Mouse (Mus musculus) liver, adult 2 months (tissue): ENCODE data around the gene Ttc39b. TPM values are rescaled to one million over a fixed set of nuclear protein-coding genes. Genes with fewer than 3 reads are reported as not detected.

Source experiments
- DNase-seq: peaks from one replicate; pipeline ENCODE4 v3.0.0-alpha.2; 2011; ENCODE audit warnings: low read depth, low spot score; ENCODE audit errors: extremely low read depth
- H3K27ac ChIP-seq: fragments of 200-500 bp; replicated peaks from 2 replicates; pipeline ENCODE4 v1.5.1; 2012; ENCODE audit warnings: low read depth, mild to moderate bottlenecking, control low read depth, inconsistent platforms, low read length; ENCODE audit not compliant: insufficient read depth
- H3K27me3 ChIP-seq: fragments of 200-500 bp; 2 replicates; pipeline ENCODE4 v1.6.1; 2012; ENCODE audit warnings: mild to moderate bottlenecking, moderate library complexity, low read length, inconsistent platforms; ENCODE audit not compliant: control insufficient read depth, insufficient read depth
- H3K36me3 ChIP-seq: fragments of 200-500 bp; 2 replicates; pipeline ENCODE4 v1.6.1; 2012; ENCODE audit warnings: low read length, inconsistent platforms; ENCODE audit not compliant: control insufficient read depth, insufficient read depth
- H3K4me1 ChIP-seq: fragments of 200-500 bp; 2 replicates; pipeline ENCODE4 v1.6.1; 2011; ENCODE audit warnings: low read length; ENCODE audit not compliant: control insufficient read depth, insufficient read depth
- H3K4me3 ChIP-seq: fragments of 200-500 bp; 2 replicates; pipeline ENCODE4 v1.5.1; 2011; ENCODE audit warnings: low read depth, mild to moderate bottlenecking, control low read depth, low read length, moderate library complexity; ENCODE audit not compliant: insufficient read depth
- H3K79me2 ChIP-seq: fragments of 200-500 bp; 2 replicates; pipeline ENCODE4 v1.6.1; 2012; ENCODE audit warnings: inconsistent platforms, mild to moderate bottlenecking, low read length, moderate library complexity; ENCODE audit not compliant: control insufficient read depth, insufficient read depth
- H3K9ac ChIP-seq: fragments of 200-500 bp; 2 replicates; pipeline ENCODE4 v1.6.1; 2012; ENCODE audit warnings: low read depth, mild to moderate bottlenecking, control low read depth, inconsistent platforms, low read length
- CTCF ChIP-seq: fragments of 200-500 bp; IDR thresholded peaks from 2 replicates; pipeline ENCODE4 v1.5.1; 2011; ENCODE audit warnings: low read depth, low read length, control low read depth
- POLR2A ChIP-seq: fragments of 200-500 bp; IDR thresholded peaks from 2 replicates; pipeline ENCODE4 v1.6.1; 2011; ENCODE audit warnings: low read length, control low read depth; ENCODE audit not compliant: insufficient read depth; ENCODE audit errors: extremely low read depth
- WGBS: fragments of 180-500 bp; shearing (Covaris S2); methylation state at CpG from one replicate; pipeline ENCODE4 v1.1.7; 2018; 5-methylcytosine and 5-hydroxymethylcytosine counted together
- polyA plus RNA-seq: library from polyadenylated mRNA; depleted of rRNA; stranded (reverse); fragments of >200 nt; gene quantifications from 2 replicates; pipeline ENCODE4 v1.2.3, GENCODE M21; 2012
- total RNA-seq: library from RNA; depleted of rRNA; stranded (reverse); fragments of >200 nt; gene quantifications from 2 replicates; pipeline ENCODE4 v1.2.3, GENCODE M21; 2014

The Ttc39b gene
- total and polyA plus RNA-seq, 2 experiments = 6.7 to 21.0 TPM

DNA sequence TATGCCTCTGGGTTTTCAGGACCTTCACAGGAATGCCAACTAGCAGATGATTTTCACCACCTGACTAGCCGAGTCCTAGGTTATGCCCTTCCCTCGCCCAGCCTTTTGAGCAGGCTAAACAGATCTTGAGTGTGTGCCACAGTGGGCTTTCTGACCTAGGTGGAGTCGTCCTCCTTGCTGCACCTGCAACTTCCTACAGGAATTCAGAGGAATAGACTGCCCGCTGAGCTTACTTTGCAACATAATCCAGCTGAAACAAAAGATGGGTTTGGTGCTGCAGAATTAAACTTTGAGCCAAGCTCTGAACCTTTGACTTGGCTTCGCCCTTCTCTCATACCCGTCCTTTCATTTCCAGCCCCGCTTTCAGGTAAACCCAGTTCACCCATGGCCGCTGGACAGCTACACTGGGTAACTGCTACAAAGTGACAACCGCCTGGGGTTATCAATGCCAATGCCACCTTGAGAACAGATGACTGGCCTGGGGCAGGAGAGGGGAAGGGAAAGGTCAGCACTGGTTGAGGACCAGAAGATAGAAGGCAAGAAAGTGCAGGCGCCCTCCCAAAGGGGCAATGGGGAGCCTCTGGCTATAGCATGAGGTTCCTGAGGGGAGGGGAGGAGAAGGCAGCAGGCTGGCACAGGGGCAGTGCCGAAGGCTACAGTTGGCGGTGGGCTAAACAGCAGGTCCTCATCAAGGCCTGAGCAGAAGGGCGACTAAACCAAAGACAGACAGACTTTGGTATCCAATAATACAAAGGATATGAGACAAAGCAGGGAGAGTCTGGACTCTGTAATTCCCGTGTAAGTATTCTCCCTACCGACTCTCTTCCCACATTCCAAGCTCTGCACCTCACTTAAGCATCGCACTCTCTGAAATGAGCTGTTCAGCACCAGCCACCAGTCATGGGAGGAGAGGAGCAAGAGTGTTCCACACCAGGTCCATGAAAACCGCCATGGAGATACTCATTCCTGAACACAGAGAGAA, 66.5 kb downstream of the Ttc39b start:
- no peak for TF ChIP-seq CTCF
- no peak for TF ChIP-seq POLR2A
- no peak overlapping the region for H3K4me3 ChIP-seq
- DNase-seq = peak; percentile 95
- H3K79me2 ChIP-seq = no peaks in the 10 kb centered on the region
- H3K27ac ChIP-seq = peak overlapping the region; percentile 77
- peaks cover 10% of the 10 kb centered on the region; the same call in 1 of the 2 replicates for H3K36me3 ChIP-seq
- WGBS = 48% methylated on average over 17 of the region's 17 CpGs
- H3K4me1 ChIP-seq = peaks cover 14% of the 10 kb centered on the region
- no peaks in the 10 kb centered on the region for H3K27me3 ChIP-seq
- H3K9ac ChIP-seq = no peak overlapping the region; the same call in 1 of the 2 replicates

DNA sequence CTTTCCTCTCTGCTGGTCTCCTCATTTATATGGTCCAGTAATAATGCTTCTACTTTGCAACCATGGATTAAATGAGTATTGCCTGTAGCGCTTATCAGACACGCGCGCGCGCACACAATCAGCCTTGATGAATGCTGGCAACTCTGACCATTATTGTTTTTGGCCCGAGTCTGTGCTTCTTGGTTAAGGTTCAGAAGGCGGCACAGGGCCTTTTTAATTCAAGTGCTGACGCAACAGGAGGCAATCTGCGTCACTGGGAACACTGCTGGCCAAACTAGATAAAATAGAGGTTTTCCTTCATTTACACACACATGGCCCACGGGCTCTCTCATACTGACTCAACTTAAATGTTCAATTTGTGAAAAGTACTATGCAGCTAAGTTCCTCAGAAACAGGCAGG, 67.3 kb downstream of the Ttc39b start:
- Histone ChIP-seq H3K36me3 (peaks cover 12% of the 10 kb centered on the region; the same call in 1 of the 2 replicates), H3K27me3 (no peaks in the 10 kb centered on the region), H3K9ac (peak overlapping the region; percentile 40; the same call in 1 of the 2 replicates), H3K4me1 (peaks cover 14% of the 10 kb centered on the region), H3K27ac (peak overlapping the region; percentile 77), H3K4me3 (no peak overlapping the region), H3K79me2 (no peaks in the 10 kb centered on the region)
- WGBS = 25% methylated on average over 11 of the region's 11 CpGs
- DNase-seq = peak; percentile 97
- TF ChIP-seq POLR2A = no peak
- TF ChIP-seq CTCF = no peak

DNA sequence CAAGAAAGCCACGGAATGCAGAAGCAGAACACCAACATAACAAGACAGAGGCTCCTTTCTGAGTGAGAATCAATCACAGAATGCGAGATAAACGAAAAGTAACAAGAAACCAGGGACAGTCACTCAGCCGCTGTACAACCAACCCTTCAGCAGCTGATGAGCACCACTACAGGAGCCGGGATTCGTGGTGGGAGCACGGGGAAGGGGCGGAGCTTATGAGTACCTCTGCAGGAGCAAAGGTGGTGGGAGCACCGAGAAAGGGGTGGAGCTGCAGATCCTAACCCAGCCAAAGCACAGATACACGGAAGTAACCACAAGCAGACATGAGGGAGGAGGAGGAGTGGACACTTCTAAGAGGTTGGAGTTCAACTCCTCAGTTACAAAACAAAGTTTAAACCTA, 69.1 kb downstream of the Ttc39b start:
- DNase-seq = no peak
- H3K36me3 ChIP-seq = peaks cover 6% of the 10 kb centered on the region
- H3K27ac ChIP-seq = no peak overlapping the region
- 92% methylated on average over 10 of the region's 10 CpGs for WGBS
- no peak for TF ChIP-seq CTCF
- no peak for TF ChIP-seq POLR2A
- no peak overlapping the region for H3K9ac ChIP-seq
- peaks cover 14% of the 10 kb centered on the region for H3K4me1 ChIP-seq
- no peaks in the 10 kb centered on the region for H3K79me2 ChIP-seq
- no peaks in the 10 kb centered on the region for H3K27me3 ChIP-seq
- no peak overlapping the region for H3K4me3 ChIP-seq

DNA sequence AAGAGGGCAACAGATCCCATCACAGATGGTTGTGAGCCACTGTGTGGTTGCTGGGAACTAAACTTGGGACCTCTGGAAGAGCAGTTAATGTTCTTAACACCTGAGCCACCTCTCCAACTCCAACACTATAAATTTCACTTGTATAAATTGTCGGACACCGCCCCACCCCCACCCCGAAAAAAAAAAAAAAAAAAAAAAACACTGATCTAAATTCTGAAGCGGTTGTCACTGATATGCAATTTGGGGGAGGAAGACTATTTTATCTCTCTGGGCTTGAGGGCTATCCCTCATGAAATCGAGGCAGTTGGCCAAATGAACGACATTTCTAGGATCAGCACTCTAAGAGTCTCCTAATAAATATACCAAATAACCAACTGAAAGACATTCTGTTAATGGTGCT, 70.4 kb downstream of the Ttc39b start:
- no peak overlapping the region for H3K27ac ChIP-seq
- no peak overlapping the region for H3K4me3 ChIP-seq
- H3K4me1 ChIP-seq = peaks cover 14% of the 10 kb centered on the region
- no peak for DNase-seq
- H3K9ac ChIP-seq = no peak overlapping the region
- H3K36me3 ChIP-seq = peaks cover 5% of the 10 kb centered on the region
- no peak for TF ChIP-seq POLR2A
- TF ChIP-seq CTCF = no peak
- WGBS = 94% methylated on average over 6 of the region's 6 CpGs
- H3K79me2 ChIP-seq = no peaks in the 10 kb centered on the region
- no peaks in the 10 kb centered on the region for H3K27me3 ChIP-seq

DNA sequence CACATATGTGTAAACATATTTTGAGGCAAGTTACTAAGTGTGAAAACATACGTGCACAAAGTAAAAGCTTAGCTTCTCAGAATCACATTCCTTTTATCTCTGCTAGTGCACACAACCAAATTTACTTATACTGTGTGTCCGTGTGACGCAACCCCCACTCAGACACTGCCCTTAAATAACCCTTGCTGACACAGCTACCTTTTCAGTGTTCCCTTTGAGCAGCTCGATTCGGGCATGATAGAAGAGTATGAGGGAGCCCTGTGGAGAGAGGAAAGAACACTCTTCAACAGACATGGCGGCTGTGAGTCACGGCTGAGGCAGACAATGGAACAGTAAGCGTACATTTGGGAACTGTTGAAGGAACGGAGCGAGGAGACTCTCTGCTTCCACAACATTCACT, 80.3 kb downstream of the Ttc39b start:
- peak; percentile 80 for DNase-seq
- Histone ChIP-seq H3K4me1 (peaks cover 4% of the 10 kb centered on the region), H3K27ac (peak overlapping the region; percentile 68), H3K4me3 (no peak overlapping the region), H3K79me2 (no peaks in the 10 kb centered on the region), H3K36me3 (peaks cover 35% of the 10 kb centered on the region), H3K27me3 (no peaks in the 10 kb centered on the region), H3K9ac (no peak overlapping the region)
- TF ChIP-seq CTCF (no peak), POLR2A (no peak)
- WGBS = 48% methylated on average over 10 of the region's 10 CpGs

DNA sequence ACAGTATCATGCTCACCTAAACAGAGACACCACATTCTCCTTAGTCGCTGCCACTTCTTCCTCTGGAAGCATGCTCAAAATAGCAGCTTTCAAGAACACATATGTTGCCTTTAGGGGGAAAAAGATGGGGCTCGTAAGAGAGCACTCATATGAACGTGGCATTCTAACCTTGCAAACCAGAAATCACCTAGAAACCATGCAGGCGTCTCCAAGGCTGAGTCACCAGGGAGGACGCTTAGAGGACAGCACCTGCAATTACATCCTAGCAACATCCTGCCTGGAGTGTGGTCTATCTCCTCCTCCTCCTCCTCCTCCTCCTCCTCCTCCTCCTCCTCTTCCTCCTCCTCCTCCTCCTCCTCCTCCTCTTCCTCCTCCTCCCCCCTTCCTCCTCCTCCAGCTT, 82.4 kb downstream of the Ttc39b start:
- no peaks in the 10 kb centered on the region for H3K27me3 ChIP-seq
- peaks cover 4% of the 10 kb centered on the region for H3K4me1 ChIP-seq
- H3K27ac ChIP-seq = no peak overlapping the region
- 85% methylated on average over 5 of the region's 5 CpGs for WGBS
- H3K36me3 ChIP-seq = peaks cover 37% of the 10 kb centered on the region
- H3K9ac ChIP-seq = no peak overlapping the region
- TF ChIP-seq POLR2A (no peak), CTCF (no peak)
- no peak for DNase-seq
- H3K79me2 ChIP-seq = no peaks in the 10 kb centered on the region
- no peak overlapping the region for H3K4me3 ChIP-seq
